Mouse (Mus musculus) kidney, embryonic 14.5 days (tissue): ENCODE results near the gene Adamtsl4. TPM values are rescaled to one million over a fixed set of nuclear protein-coding genes. Genes with fewer than 3 reads are reported as not detected.

Experiments used
- ATAC-seq: fragments of 200-750 bp; cut with Nextera tagmentation; 2 replicates; pipeline ENCODE4 v1.8.0; 2017; ENCODE audit warnings: moderate number of reproducible peaks, mild to moderate bottlenecking, moderate TSS enrichment, moderate library complexity; ENCODE audit not compliant: low FRiP score, low TSS enrichment
- H3K27ac ChIP-seq: fragments of 300-500 bp; sonication (generic); 2 replicates; pipeline ENCODE4 v1.5.1; 2014; ENCODE audit warnings: low read depth, mild to moderate bottlenecking, low read length, moderate library complexity, mixed read lengths
- H3K27me3 ChIP-seq: fragments of 300-500 bp; sonication (generic); 2 replicates; pipeline ENCODE4 v1.6.1; 2014; ENCODE audit warnings: mild to moderate bottlenecking, low read length; ENCODE audit not compliant: control insufficient read depth, insufficient read depth
- H3K36me3 ChIP-seq: fragments of 300-500 bp; sonication (generic); 2 replicates; pipeline ENCODE4 v1.6.1; 2014; ENCODE audit warnings: low read length, mixed read lengths; ENCODE audit not compliant: control insufficient read depth, insufficient read depth
- H3K4me1 ChIP-seq: fragments of 300-500 bp; sonication (generic); 2 replicates; pipeline ENCODE4 v1.6.1; 2014; ENCODE audit warnings: low read length, mixed read lengths; ENCODE audit not compliant: control insufficient read depth, insufficient read depth
- H3K4me2 ChIP-seq: fragments of 300-500 bp; sonication (generic); replicated peaks from 2 replicates; pipeline ENCODE4 v1.6.1; 2014; ENCODE audit warnings: low read depth, mild to moderate bottlenecking, low read length
- H3K4me3 ChIP-seq: fragments of 300-500 bp; sonication (generic); 2 replicates; pipeline ENCODE4 v1.5.1; 2014; ENCODE audit warnings: mild to moderate bottlenecking, low read length
- H3K9ac ChIP-seq: fragments of 300-500 bp; sonication (generic); 2 replicates; pipeline ENCODE4 v1.6.1; 2014; ENCODE audit warnings: low read depth, mild to moderate bottlenecking, low read length, moderate library complexity
- H3K9me3 ChIP-seq: fragments of 300-500 bp; sonication (generic); 2 replicates; pipeline ENCODE4 v1.6.1; 2016; ENCODE audit warnings: low read length; ENCODE audit not compliant: control insufficient read depth
- WGBS: fragments of 180-500 bp; shearing (Covaris S2); extraction: QIAGEN DNeasy Blood & Tissue Kit; methylation state at CpG from one replicate; pipeline ENCODE4 v1.1.7; 2014; 5-methylcytosine and 5-hydroxymethylcytosine counted together
- polyA plus RNA-seq: library from polyadenylated mRNA; unstranded; fragments of >200 nt; fragmentation: Nextera tagmentation; extraction: Ambion mirVana; gene quantifications from 2 replicates; pipeline ENCODE4 v1.2.1, GENCODE M21; 2014

Adamtsl4 gene
- polyA plus RNA-seq, 1 experiment from 2014 or later = 3.7 TPM

DNA sequence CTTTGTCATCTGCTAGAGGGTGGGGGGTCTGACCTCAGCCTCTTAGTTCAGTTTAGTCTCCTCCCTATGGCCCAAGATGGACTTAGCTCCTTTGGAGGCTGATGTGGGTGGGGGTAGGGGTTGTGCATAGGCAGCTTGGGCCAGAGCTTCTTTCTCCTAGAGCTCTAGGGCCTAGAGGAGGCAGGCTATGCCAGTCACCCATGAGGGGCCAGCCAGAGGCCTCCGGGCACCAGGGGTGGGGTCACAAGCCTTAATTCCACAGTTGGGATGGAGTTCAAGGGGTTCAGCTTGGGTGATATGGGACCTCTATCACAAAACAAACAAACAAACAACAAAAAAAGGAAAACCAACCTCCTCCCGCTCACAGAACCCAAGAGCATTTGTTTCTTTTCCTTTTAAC lies 2.0 kb downstream of the Adamtsl4 start:
- no peaks in the 10 kb centered on the region for H3K27me3 ChIP-seq
- no peak overlapping the region for H3K9ac ChIP-seq
- no peaks in the 10 kb centered on the region for H3K36me3 ChIP-seq
- H3K4me1 ChIP-seq = peaks cover 59% of the 10 kb centered on the region
- no peak overlapping the region for H3K4me3 ChIP-seq
- H3K9me3 ChIP-seq = no peaks in the 10 kb centered on the region
- H3K4me2 ChIP-seq = no peak overlapping the region
- ATAC-seq = no peak
- H3K27ac ChIP-seq = no peak overlapping the region
- 70% methylated on average over 2 of the region's 2 CpGs for WGBS

DNA sequence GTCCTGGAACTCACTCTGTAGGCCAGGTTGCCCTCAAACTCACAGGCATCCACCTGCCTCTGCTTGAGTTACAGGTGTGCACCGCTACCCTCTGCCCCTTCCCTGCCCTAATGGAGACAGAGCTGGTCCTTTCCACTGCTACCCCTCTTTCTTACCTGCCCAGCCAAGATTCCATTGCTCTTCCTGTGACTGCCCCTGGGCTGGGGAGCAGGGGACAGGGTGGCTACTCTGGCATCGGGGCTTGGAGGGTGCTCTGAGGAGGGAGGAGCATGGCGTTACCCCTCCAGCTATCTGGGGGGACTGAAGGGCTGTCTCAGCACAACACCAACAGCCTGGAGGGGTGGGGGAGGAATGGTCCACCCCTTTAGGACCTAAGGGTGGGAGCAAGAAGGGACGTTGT lies 2.4 kb downstream of the Adamtsl4 start:
- Histone ChIP-seq H3K9ac (no peak overlapping the region), H3K4me3 (no peak overlapping the region), H3K36me3 (no peaks in the 10 kb centered on the region), H3K27ac (no peak overlapping the region), H3K4me1 (peaks cover 58% of the 10 kb centered on the region), H3K27me3 (no peaks in the 10 kb centered on the region), H3K9me3 (no peaks in the 10 kb centered on the region), H3K4me2 (no peak overlapping the region)
- no peak for ATAC-seq
- WGBS = 73% methylated on average over 4 of the region's 4 CpGs

DNA sequence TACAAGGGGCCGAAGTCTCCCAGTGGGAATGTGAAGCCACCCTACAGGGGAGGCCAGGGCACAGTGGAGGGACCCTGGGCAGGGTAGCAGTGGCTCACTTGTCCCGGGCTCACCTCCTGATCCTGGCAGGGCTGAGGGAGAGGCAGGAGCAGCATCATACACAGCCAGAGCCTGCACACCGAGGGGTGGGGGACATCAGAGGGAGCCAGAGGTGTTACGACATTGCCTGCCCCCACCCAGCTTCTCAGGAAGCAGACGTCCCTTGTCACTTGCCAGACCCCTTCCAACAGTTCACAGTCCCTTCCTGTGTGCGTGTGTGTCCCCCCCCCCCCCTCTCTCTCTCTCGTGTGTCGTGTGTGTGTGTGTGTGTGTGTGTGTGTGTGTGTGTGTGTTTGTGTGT lies 2.9 kb downstream of the Adamtsl4 start:
- Histone ChIP-seq H3K27me3 (no peaks in the 10 kb centered on the region), H3K4me2 (no peak overlapping the region), H3K9me3 (no peaks in the 10 kb centered on the region), H3K9ac (no peak overlapping the region), H3K36me3 (no peaks in the 10 kb centered on the region), H3K4me1 (peaks cover 54% of the 10 kb centered on the region), H3K27ac (no peak overlapping the region), H3K4me3 (no peak overlapping the region)
- WGBS = 51% methylated on average over 6 of the region's 8 CpGs
- no peak for ATAC-seq

DNA sequence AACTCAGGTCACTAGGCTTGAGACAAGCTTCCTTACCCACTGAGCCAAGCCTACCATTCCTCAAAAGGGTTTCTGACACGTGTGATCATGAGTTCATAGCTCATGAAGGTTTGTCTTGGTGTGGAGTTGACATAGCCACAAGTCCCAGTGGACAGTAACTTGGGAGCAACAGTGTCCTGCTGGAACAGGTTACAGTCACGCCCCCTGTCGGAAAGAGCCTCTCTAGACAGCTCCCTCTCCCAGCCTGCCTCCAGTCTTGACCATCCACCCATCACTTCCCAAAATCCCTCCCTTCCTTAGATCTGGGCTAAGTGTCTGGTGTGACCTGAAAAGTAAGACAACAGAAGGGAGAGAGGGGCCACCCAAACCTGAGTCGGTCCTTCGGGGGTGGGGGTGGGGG lies 4.8 kb downstream of the Adamtsl4 start:
- no peaks in the 10 kb centered on the region for H3K27me3 ChIP-seq
- H3K9me3 ChIP-seq = no peaks in the 10 kb centered on the region
- 61% methylated on average over 5 of the region's 5 CpGs for WGBS
- no peak overlapping the region for H3K4me3 ChIP-seq
- no peak overlapping the region for H3K9ac ChIP-seq
- H3K4me1 ChIP-seq = peaks cover 39% of the 10 kb centered on the region
- no peaks in the 10 kb centered on the region; the same call in 1 of the 2 replicates for H3K36me3 ChIP-seq
- no peak for ATAC-seq
- no peak overlapping the region for H3K27ac ChIP-seq
- no peak overlapping the region for H3K4me2 ChIP-seq

DNA sequence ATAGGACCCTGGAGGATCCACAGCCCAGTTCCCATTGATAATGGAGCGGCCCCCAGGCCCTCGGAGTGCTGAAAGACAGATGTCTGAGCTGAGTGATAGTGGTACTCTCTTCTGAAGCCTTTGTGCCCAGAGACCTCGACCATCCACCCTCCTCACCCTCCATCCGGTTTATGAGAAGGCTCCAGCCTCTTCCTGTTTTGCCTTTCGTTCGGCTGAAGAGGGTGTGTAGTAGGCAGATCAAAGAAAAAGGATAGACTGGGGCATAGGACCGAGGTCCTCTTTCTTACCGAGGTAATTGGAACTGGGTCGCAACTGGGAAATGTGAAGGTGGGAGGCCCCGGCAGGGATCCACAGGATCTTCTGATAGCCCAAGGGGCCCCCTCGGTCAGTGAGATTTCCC lies 6.4 kb downstream of the Adamtsl4 start:
- ATAC-seq = no peak
- 28% methylated on average over 11 of the region's 11 CpGs for WGBS
- H3K9ac ChIP-seq = no peak overlapping the region

DNA sequence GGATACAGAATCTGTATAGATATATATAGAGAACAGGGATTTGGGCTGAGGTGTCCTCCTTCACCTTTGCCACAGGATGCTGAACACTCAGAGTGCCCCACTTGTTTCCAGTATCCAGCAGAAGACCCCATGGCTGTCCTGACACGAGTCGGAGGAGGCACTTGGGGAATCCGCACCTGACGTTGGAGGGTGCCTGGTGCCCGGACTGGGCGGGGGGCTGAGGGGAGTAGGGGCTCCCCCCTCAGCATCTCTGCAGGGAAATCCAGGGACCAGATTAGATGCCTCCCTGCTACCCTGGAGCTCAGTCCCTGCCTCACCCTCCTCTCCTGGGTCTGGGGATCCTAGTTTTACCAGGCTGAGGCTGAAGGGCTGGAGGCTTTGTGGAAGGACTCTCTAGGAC lies 7.0 kb downstream of the Adamtsl4 start:
- Histone ChIP-seq H3K4me2 (no peak overlapping the region), H3K27ac (no peak overlapping the region), H3K9me3 (no peaks in the 10 kb centered on the region), H3K4me1 (peaks cover 22% of the 10 kb centered on the region), H3K4me3 (no peak overlapping the region), H3K27me3 (no peaks in the 10 kb centered on the region), H3K9ac (no peak overlapping the region), H3K36me3 (peaks cover 4% of the 10 kb centered on the region; the same call in 1 of the 2 replicates)
- WGBS = 69% methylated on average over 6 of the region's 6 CpGs
- no peak for ATAC-seq

More for the DNA sequence above, 6.4 kb downstream of the Adamtsl4 start:
- peaks cover 24% of the 10 kb centered on the region for H3K4me1 ChIP-seq
- H3K4me3 ChIP-seq = no peak overlapping the region
- H3K36me3 ChIP-seq = peaks cover 4% of the 10 kb centered on the region; the same call in 1 of the 2 replicates
- H3K9me3 ChIP-seq = no peaks in the 10 kb centered on the region
- H3K27me3 ChIP-seq = no peaks in the 10 kb centered on the region
- no peak overlapping the region for H3K4me2 ChIP-seq
- H3K27ac ChIP-seq = no peak overlapping the region

DNA sequence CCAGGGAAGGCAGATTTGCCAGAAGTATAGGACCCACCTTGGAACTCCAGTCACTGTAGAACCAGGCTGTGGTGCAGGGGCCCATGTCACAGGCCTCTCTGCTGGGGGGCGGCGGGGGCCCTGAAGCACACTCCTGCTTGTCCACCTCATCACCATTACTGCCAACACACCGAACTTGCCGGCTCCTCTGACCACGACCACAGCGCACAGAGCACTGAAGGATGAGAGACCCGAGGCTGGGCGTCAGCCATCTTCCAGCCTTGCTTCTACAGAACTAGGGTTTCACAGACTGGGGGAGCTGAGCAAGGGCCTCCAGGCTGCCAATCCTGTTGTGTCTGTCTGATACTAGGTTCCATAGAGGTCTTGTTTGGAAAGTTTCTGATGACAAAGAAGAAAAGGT lies 8.2 kb downstream of the Adamtsl4 start:
- Histone ChIP-seq H3K27me3 (no peaks in the 10 kb centered on the region), H3K9me3 (no peaks in the 10 kb centered on the region), H3K36me3 (peaks cover 4% of the 10 kb centered on the region; the same call in 1 of the 2 replicates), H3K9ac (no peak overlapping the region), H3K4me2 (no peak overlapping the region), H3K4me3 (no peak overlapping the region), H3K27ac (no peak overlapping the region), H3K4me1 (peaks cover 26% of the 10 kb centered on the region)
- WGBS = 90% methylated on average over 8 of the region's 8 CpGs
- ATAC-seq = no peak

DNA sequence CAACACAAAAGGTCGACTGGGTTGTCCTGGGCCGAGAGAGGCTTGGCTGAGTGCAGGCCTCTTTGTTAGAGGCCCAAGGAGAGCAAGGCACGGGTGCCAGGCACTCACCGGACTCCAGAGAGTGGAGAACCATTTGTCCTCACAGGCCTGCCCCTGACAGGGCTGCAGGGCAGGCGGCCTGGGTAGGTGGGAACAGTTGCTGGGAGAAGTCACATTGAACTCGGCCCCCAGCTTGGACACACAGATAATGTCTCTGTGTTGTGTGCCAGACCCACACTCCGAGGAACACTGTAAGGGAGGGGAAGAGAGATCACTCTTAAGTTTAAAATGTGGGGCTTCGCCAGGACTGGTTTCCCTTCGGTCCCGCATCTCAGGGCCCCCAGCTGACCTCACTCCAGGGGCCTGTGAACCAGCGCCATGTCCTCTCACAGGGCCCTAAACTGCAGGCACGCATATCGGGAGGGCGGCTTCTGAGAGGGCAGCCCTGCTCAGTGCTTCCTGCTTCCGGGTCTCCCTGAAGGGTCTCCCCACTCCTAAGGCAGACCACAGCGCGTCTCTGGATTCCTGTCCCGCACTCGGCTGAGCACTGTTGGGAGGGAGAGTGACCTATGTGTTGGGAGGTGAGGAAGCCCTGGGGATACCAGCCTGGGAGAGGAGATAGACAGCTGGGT lies 10.2 kb downstream of the Adamtsl4 start:
- no peak for ATAC-seq
- no peak overlapping the region for H3K27ac ChIP-seq
- no peaks in the 10 kb centered on the region for H3K27me3 ChIP-seq
- H3K4me2 ChIP-seq = no peak overlapping the region
- peaks cover 43% of the 10 kb centered on the region for H3K4me1 ChIP-seq
- H3K36me3 ChIP-seq = peaks cover 4% of the 10 kb centered on the region; the same call in 1 of the 2 replicates
- no peak overlapping the region for H3K9ac ChIP-seq
- H3K4me3 ChIP-seq = no peak overlapping the region
- no peaks in the 10 kb centered on the region for H3K9me3 ChIP-seq
- WGBS = 80% methylated on average over 19 of the region's 19 CpGs

DNA sequence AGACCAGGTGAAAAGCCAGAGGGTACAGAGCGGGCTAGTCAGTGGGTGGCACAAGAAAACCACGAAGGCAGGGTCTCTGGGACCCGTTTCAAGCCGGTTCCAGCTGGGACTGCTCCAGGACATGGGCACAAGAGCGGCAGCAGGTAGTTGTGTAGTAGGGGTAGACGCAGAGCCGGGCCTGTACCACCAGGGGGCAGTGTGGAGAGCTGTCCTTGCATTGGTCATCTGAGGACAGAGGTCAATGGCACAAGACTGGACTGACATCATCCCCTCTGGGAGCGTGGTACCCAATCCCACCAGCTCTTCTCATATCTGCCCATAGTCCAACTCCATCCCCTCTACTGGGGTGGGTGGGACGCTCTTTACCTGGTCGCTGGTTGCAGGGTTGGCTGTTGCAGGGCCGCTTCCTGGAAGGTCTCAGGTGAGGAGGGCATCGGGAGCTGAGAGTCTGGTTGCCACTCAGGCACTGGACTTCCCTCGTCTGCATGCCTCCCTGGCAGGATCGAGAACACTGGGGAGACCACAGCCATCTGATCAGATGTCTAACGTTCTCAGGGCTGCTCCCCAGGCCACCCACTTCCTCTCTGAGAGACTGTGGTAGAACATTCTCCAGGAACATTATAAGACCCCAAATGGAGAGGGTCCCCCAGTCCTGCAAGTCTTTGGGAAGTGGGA lies 10.8 kb downstream of the Adamtsl4 start:
- Histone ChIP-seq H3K4me3 (no peak overlapping the region), H3K27ac (no peak overlapping the region), H3K36me3 (peaks cover 4% of the 10 kb centered on the region; the same call in 1 of the 2 replicates), H3K9ac (no peak overlapping the region), H3K27me3 (no peaks in the 10 kb centered on the region), H3K4me1 (peaks cover 49% of the 10 kb centered on the region), H3K9me3 (no peaks in the 10 kb centered on the region), H3K4me2 (no peak overlapping the region)
- ATAC-seq = no peak
- 66% methylated on average over 15 of the region's 15 CpGs for WGBS
